Mouse (Mus musculus): ENCODE measurements around the gene Dcaf7.

GRCm38 (mm10) chr11:106034986-106035385 is 1.7 kb upstream of the Dcaf7 start:
- TF ChIP-seq CTCF (IDR thresholded peaks at IDR 0.05; ENCODE audit: low read depth) (no peak), EP300 (IDR thresholded peaks at IDR 0.05; ENCODE audit: low read depth) (no peak)

All from heart, postnatal 0 days (tissue).